Mouse (Mus musculus): ENCODE measurements around the gene Prrt3. TPM values are rescaled to one million over a fixed set of nuclear protein-coding genes. Genes with fewer than 3 reads are reported as not detected.

Prrt3 gene
- total RNA-seq (2023), result under 1 TPM in 1 of 2 experiments, not detected in 1; 0.13 TPM

DNA sequence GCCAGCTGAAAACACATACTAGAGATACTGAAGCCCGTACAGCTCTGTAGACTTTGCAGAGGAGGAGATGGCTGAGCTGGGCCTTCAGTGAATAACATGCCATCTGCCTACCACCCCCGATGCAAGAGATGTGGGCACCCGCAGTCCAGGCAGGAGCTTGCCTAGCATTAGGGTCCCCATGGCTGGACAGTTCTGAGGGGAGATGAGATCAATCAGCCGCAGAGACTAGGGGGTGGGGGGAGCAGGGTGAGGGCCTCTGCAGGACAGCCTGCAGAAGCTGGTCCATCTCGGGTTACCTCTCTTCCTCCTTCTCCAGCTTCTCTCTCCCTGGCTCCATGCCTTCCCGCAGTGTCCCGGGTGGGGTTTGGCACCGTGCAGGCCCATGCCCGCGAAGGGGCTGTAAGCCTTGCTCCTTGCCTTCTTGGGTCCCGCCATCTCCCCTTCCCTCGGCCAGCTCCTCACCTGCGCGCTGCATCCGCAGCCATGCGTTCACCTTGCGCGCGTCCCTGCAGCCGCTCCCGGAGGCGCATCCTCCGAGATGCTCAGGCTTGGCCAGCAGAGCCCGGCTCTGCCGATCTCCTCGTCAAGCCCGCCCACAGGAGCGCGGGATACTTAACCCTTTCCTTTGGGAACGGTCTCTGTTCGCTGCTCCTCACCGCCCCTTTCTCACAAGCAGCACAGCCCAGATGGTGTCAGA, at the start of gene Prrt3:
Prrt3 (minus strand) TSS at position 544 of the 697 bp plus-strand sequence.

DNA sequence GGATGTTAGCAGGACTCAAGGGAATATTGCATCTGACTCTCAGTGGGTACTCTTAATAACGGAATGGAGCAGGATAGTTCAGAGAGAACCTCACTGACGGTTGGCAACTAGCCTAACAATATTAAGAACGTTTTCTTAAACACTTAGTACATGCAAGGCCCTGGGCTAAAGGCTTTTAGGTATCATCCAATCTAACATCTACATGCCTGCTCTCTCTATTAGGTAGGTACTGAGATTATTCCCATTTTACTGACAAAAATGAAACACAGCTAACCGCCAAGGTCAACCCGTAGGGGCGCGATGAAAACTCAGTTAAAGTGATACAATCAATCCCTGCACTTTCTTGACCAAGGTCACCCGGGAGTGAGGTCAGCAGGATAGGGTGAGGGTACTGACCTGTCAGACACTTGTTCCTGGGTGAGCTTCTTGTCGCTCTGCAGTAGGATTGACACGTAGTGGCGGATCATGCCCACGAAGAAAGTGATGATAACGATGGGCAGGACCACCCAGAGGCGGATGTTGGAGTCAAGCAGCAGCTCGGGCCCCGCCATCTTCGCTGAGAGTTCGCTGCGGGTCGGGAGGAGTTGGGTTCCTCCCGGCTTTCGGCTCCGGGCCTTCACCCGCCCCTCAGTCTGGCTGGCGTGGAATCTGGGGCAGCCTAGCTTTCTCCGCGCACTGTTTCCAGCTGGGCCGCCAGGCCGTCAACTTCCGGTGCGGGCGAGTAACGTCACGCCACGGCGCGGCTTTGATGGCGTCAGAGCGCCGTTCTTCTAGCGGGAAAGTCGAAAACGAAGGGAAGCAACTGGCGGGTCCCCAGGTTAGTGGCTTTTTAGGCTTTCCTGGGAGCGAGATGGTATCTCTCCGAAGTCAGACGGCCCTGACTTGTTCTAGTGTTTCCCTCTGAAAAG, 29.5 kb upstream of the Prrt3 start, which contains the start of the genes Emc3 and Fancd2:
Emc3 (minus strand) TSS at position 721 of the 908 bp plus-strand sequence.
Fancd2 (plus strand) TSS at position 751 of the 908 bp plus-strand sequence.

DNA sequence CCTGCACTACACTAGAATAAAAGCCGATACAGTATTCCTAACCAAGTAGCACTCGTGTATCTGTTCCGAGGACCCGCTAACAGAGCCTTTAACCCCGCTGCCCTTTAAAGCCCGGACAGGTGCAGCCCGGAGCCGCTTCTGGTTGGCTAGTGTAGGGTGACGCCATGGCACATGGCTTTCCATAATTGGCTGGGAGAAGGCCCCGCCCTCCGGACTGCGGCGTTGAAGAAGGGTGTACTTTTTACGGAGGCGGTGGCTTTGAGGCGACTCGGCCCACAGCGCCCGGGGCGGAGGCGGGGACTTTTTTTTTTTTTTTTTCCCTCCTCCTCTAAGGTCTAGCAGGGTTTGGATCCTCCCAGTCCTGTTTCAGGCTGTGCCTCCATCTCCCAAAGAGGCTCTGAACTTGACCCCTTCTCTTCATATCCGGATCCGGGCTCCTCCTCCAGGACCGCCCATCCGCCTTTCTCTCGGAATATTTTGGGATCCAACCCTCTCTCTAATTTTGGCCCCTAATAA, 18.6 kb downstream of the Prrt3 start, which contains the start of gene Creld1:
Creld1 (plus strand) TSS at position 198 of the 516 bp plus-strand sequence.

DNA sequence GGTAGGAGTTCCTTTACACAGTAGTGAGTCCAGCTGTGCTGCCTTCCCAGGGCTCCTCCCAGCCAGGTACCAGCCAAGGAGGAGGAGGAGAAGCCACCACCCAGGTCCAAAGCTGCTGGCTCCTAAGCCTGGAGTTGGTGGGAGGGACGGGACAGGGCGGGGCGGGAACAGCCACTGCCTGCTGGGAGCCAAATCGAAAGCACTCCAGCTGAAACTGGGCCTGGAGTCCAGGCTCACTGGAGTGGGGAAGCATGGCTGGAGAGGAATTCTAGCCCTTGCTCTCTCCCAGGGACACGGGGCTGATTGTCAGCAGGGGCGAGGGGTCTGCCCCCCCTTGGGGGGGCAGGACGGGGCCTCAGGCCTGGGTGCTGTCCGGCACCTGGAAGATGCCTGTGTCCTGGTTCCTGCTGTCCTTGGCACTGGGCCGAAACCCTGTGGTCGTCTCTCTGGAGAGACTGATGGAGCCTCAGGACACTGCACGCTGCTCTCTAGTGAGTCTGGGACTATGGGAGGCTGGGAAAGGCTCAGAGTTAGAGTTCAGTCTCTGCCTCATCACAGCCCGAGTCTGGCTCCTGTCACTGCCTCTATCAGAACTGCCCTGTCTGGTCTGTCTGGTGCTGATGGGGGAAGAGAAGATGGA, 30.3 kb downstream of the Prrt3 start, which contains the start of gene Il17rc:
Il17rc (plus strand) TSS at position 131 of the 640 bp plus-strand sequence.

DNA sequence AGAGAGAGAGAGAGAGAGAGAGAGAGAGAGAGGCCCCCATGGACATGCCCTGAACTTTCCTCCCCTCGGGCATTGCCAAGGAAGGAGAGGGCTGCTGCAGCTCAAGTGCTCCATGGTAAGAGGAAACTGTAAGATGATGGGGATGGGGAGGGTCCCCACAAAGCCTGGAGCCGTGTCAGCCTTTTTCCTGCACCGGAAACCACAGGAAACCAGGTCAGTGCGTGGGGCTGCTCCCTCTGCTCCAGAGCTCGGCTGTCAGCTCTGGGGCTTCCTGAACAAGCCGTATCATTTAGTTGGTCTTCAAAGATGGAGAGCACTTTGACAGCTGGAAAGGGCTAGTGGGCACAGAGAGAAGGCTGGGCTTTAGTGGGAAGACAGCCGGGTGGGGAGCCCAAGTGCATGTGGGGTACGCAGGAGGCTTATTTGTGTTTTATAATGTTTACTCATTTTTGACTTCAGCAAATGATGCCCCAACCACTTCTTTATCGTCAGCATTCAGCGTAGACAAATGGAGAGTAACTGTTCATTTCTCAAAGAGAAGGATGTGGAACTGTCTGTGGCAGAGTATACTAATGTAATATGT, 43.7 kb downstream of the Prrt3 start, which contains the start of gene Il17re:
Il17re (plus strand) TSS at position 533 of the 583 bp plus-strand sequence.

Other genes with a start within 250 kb of the Prrt3 start
- 1 to 10 TPM in 1 of 2 experiments, under 1 TPM in 1; 0.57 to 1.6 TPM for gene Cpne9, start 219.6 kb downstream of the Prrt3 start, total RNA-seq (2023)
- gene Brpf1, start 194.8 kb downstream of the Prrt3 start, total RNA-seq (2023), result 100 to 1,000 TPM; 110 to 113 TPM
- 10 to 100 TPM; 10.9 to 11.4 TPM for gene Ogg1, start 175.0 kb downstream of the Prrt3 start, total RNA-seq (2023)
- gene Camk1, start 157.9 kb downstream of the Prrt3 start, total RNA-seq (2023), result 10 to 100 TPM; 32.5 to 35.2 TPM
- 10 to 100 TPM; 24.6 to 27.1 TPM for gene Tada3, start 124.0 kb downstream of the Prrt3 start, total RNA-seq (2023)
- gene Arpc4, start 123.8 kb downstream of the Prrt3 start, total RNA-seq (2023), result 100 to 1,000 TPM; 474 to 514 TPM
- 10 to 100 TPM; 34.3 to 35.3 TPM for gene Ttll3, start 112.7 kb downstream of the Prrt3 start, total RNA-seq (2023)
- 1 to 10 TPM; 3.1 to 3.7 TPM for gene Rpusd3, start 82.6 kb downstream of the Prrt3 start, total RNA-seq (2023)
- gene Cidec, start 66.2 kb downstream of the Prrt3 start, total RNA-seq (2023), result not detected
- 10 to 100 TPM; 10.6 to 11.6 TPM for gene Jagn1, start 59.4 kb downstream of the Prrt3 start, total RNA-seq (2023)
- not detected for gene Il17re, start 43.4 kb downstream of the Prrt3 start, total RNA-seq (2023)
- not detected for gene Il17rc, start 30.5 kb downstream of the Prrt3 start, total RNA-seq (2023)
- gene Creld1, start 18.6 kb downstream of the Prrt3 start, total RNA-seq (2023), result 1 to 10 TPM; 2.6 to 3.2 TPM
- 10 to 100 TPM; 44.1 to 51.6 TPM for gene Emc3, start 29.7 kb upstream of the Prrt3 start, total RNA-seq (2023)
- gene Fancd2, start 29.8 kb upstream of the Prrt3 start, total RNA-seq (2023), result 10 to 100 TPM; 14.5 to 16.7 TPM
- not detected for gene Fancd2os, start 98.8 kb upstream of the Prrt3 start, total RNA-seq (2023)
- 100 to 1,000 TPM; 120 to 142 TPM for gene Brk1, start 102.8 kb upstream of the Prrt3 start, total RNA-seq (2023)
- 10 to 100 TPM; 17.4 to 24.4 TPM for gene Vhl, start 122.0 kb upstream of the Prrt3 start, total RNA-seq (2023)
- gene Irak2, start 136.5 kb upstream of the Prrt3 start, total RNA-seq (2023), result 100 to 1,000 TPM; 101 to 119 TPM
- 100 to 1,000 TPM in 1 of 2 experiments, 10 to 100 TPM in 1; 90.1 to 112 TPM for gene Tatdn2, start 195.1 kb upstream of the Prrt3 start, total RNA-seq (2023)
- not detected for gene Ghrl, start 217.9 kb upstream of the Prrt3 start, total RNA-seq (2023)
- 10 to 100 TPM; 67.5 to 79.3 TPM for gene Sec13, start 238.8 kb upstream of the Prrt3 start, total RNA-seq (2023)

Data from neutrophil, adult 59 days (primary cell).